Mouse (Mus musculus) adrenal gland, adult 8-10 months (tissue): ENCODE measurements around the gene St6gal2. TPM values are rescaled to one million over a fixed set of nuclear protein-coding genes. Genes with fewer than 3 reads are reported as not detected.

ENCODE experiments used
- DNase-seq: peaks from one replicate; pipeline ENCODE4 v3.0.0; 2022
- total RNA-seq, 4 experiments: library from RNA; stranded (reverse); gene quantifications; 2 replicates each; pipeline ENCODE4 v1.2.4; 2022

Gene St6gal2
- total RNA-seq = under 1 TPM in 1 of 4 experiments, not detected in 3; 0.06 TPM

DNA sequence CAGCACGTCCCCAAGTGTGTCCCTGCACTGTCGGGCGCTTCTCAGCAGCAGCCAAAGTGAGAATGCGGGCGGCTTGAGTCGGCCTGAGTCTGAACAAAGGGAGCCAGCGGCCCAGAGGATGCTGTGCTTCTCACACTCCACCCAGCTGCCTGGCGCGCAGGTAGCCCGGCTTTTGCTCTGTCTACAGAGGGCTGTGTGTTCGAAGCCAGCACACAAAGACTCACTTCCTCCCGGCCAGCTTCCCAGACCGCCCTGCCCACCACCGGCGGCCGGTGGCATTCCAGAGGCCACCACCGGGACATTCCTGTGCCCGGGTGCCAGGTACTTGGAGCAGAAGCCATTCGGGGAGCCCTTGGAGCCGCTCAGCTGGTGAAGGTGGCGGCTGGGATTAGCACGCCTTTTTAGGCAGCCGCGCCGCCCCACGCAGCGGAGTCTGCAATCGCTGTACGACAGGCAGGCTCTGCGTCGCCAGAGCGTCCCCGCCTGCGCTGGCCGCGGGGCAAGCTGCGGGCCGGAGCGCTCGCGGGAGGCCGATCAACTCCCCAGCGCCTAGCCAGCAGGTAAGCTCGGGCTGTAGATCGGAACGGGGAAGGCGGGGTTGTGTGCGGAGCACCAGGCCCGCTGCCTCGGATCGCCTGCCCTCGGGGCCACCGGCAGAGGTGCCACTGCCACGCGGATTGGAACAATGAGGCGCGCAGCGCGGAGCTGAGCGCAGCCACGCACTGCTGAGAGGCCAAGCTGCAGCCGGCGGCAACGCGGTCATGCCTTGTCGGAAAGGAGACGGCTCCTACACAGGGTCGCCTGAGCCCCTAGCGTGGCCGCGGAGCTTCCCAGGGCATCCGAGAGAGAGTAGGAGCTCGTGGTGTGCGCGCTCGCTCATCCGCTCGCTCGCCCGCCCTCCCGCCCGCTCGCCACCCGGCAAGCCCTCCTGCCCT is at the start of gene St6gal2:
St6gal2 (plus strand) TSS at position 133 of the 935 bp plus-strand sequence.
- no peak for DNase-seq

DNA sequence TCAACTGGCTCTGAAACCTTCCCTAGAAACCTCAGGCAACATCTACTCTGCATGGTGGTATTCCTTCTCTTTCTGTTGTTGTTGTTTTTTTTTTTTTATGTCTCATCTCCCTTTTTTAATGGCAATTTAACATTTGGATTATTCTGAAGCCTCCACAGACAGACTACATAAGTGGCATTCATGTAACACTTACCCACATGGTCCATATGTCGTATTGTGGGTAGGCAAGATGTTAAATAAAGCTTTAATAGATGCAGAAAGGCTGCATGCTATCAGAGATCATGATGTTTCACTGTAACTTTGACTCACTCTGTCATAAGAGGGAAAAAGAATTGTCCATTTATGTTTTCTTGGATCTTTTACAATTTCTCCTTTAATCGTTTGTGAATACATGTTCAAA is 39.1 kb upstream of the St6gal2 start:
- DNase-seq = no peak

DNA sequence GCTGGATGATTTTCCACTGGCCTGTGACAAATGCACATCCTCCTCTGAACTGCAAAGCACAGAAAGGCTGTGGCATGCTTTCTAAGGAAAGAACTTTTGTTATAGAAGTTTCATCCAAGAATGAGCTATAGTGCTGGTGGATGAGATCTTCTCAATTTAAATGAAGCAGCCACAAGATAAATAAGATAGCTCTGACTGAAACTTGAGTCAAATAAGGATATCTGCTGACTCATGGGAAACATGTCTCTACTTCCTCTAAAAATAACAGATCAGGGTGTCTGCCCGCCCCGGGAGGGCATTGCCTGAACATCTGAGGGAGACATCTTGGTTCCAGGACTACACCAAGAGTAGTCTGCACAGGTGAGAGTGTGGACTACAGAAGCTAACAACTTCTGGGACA is 28.7 kb upstream of the St6gal2 start:
- DNase-seq = no peak

DNA sequence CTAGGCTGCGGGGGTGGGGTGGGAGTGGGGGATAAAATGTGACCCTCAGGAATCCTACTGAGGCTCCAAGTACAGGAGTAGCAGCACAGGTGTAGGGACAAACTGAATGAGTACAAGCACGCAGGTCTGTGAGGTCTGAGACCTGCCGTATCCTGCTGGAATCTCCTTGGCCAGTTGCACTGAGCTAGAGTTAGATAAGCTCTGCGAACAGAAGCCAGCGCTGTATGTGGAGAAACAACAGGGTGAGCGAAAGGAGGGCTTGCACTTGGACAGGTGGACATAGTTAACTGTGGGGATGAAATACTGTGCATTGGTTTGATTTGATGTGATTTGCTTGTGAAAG is 974 bp downstream of the St6gal2 start:
- no peak for DNase-seq

DNA sequence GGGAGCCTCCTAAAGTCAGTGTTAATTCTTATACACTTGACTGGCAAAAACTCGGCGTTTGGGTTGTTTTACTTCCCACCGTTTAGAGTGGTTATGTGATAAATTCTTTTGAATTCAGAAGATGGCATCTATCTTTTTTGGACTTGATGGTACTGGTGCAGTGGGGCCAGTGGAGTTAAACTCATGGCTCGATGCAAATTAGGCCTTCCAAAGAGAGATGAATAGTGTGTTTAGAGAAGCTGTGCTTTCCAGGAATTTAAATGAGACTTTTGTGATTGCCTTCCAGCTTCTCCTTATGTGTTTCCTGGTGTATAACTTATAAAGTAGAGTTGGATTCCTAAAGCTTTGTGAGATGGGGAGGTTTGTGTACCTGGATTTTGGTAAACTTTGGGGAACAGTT is 1.5 kb downstream of the St6gal2 start:
- no peak for DNase-seq

DNA sequence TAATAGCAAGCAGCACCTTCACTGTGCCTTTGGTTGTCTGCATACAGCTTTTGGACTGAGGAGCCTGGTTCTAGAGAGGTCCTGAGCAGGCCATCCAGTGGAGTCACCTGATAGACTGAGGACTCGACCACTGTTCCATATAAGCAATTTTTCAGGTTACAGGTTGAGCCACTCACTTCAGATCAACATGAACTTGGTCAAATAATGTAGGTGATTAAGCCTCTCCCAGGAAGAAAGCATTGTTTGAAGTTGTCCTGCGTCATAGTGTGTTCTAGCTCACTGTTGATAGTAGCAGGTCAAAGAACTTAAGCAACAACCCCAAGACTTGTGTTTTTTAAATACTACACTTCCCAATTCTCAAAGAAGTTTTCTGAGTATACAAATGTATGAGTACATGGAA is 5.8 kb downstream of the St6gal2 start:
- no peak for DNase-seq

DNA sequence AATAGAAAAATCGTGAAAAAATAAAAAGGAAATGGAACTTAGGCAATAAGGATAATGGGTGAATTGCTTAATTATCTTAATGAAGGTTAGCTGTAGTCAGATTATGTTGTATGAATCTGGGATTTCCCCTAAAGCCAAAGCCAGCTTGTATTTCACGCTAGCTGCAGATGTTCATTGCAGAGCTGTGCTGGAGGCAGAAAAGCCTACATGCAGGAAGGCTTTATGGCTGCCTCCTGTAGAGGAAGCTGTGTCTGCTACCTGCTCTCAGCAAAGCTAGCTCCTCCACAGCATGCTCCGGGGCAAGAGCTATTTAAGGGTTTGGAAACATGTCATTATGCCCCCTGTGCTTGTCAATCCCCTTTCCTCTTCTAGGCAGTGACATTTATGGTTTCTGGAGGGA is 9.3 kb downstream of the St6gal2 start:
- no peak for DNase-seq

DNA sequence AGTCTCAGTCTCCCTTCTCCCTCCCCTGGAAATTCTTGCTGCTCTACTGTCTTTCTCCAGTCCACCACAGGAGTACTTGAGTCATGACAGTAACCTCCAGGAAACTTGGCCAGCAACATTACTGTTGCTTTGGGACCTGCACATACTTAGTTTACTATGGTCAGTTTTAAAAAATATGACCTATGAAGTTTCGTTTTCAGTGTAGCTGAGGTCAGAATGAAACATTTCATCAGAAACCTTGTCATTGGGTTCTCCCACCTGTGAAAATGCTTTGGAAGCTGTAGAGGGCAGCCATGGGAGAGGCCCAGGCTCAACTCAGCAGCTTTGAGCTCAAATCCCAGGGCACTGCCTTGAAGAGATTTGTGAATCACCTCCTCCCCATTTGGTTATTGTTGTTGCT is 15.0 kb downstream of the St6gal2 start:
- DNase-seq = no peak

DNA sequence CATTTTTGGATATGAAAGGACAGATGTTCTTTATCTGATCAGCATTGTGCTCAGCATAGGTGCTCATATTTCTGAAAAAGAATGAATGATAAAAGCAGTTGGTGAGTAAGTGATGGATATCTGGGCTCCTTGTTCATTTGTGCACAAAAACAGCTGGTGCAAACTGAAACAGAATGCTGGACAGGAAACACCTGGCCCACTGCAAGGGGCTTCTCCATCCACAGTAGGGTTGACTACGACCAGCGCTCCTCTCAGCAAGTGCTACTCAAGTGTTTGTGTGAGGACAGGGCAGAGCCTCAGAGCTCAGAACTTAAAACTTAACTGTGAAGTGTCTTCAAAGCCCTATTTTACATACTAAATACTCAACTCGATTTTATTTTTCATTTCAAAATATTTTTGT is 22.4 kb downstream of the St6gal2 start:
- no peak for DNase-seq

DNA sequence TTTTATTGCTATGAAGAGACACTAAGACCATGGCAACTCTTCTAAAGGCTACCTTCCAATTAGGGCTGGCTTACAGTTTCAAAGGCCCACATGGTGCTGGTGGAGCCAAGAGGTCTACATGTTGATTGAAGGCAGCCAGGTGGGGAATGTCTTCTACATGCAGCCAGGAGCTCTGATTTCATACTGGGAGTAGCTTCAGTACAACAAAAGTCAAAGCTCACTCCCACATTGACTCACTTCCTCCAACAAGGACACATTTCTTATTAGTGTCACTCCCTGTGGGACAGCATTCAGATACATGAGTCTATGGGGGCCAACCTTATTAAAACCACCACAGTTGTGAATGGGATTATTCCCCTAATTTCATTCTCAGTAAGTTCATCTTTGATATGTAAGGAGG is 23.8 kb downstream of the St6gal2 start:
- DNase-seq = no peak

DNA sequence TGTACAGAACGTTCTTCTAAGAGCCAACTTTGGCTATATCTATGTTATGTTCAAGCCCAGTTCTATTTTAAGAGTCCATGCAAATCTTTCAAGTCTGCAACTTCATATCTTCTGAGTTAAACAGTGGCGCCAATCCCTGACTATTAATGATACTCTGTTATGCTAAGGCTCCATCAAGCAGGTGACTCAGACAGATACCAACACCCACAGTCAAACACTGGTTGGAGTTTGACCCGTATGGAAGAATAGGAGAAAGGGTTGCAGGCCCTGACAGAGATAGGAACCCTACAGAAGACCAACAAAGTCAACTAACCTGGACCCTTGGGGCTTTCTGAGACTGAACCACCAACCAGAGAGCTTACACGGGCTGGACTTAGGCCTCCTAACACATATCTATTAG is 30.8 kb downstream of the St6gal2 start:
- no peak for DNase-seq

DNA sequence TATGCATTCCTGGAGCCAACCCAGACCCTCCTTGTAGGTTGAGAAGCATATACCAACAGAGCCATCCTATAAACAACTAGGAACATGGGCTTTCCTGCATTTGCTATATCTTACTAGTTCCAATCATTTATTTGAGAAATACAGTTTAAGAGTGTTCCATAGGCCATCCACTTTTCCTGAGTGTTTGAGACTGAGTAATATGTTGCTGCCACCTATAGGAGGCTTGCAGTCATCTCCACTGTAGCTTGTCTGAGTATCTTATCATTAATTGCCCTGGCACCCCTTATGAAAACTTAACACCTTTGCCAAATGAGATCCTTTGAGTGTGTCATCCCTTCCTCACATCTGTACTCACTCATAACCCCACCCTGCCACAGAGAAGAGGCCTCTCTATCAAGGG is 32.2 kb downstream of the St6gal2 start:
- no peak for DNase-seq

DNA sequence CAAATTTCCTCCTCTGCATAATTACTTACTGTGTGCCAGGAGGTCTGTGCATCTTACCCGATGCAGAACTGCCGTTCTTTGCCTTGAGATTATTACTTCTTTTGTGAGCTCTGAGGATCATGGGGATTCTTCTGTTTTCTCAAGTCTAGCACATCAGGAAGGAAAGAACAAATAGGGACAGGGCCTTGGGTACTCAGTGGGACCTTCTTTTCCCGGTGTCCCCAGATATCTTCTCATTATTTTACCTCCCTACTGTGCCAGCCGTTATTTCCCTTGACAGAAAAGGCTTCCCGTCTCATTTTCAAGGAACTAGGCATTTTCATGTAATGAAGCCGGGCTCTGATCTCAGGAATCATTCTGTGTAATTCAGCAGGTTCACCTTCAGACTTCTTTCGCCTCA is 34.2 kb downstream of the St6gal2 start:
- no peak for DNase-seq

DNA sequence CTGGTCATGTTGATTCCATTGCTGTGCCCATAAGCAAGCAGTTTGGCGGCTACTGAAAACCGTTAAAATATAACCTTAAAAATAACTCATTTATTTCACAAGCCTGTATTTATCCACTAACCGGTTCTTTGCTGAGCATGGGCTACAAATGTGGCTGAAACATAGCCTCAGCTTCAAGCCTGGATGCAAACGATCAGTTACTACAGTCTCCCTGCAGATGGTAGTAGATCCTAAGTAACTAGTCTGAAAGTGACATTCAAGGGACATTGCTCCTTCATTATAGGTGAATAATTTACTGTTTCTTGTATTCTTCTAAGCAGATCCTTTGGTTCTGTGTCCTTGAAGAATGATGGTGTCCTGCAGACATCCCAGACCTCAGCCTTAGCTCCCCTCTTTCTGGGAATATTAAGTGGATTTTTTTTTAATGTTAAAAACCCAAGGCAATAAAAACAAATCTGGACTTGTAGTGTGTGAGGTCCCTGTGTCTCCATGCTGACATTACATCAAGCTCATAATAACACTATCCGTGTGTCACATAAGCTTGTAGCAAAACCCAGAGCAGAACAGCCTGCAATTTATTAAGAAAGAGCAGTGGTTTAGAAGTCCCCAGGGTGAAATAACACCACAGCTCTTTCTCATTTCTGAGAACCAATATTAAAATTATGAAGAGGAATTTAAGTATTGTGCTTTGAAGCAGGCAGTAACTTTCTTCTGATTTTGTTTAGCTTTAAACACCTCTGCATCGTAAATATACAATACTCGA is 39.1 kb downstream of the St6gal2 start:
- DNase-seq = no peak

DNA sequence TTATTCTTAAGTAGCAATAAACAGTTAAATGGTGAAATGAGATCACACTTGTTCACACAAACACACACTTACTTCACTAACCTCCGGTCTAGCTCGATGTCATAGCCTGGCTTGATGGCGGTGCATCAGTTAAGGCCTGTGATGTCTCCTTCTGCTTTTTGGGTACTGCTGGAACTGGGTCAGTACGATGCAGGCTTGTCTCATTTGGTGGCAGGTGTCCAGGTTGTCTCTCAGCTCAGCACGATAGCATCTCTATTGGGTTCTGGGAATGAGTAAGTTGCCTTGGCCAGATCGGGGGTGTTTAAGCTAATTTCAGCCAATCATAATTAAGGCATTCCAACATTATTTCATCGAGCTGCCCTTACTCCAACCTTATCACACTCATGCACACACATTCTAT is 86.7 kb downstream of the St6gal2 start:
- no peak for DNase-seq

DNA sequence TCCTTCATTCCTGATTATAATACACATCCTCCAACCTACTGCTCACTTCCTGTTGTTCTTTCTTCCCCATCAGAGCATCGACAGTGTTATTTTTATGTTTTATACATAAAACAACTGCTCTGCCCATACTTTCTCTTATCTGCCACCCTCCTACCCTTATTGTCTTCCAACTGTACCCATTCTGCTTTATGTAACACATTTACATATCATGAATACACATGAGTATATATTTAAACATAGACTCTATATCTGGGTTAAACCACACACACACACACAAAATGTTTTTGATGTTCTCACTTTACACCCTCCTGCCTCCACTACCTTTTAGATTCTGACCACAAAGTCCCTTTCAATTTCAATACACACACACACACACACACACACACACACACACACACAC is 103.3 kb downstream of the St6gal2 start:
- no peak for DNase-seq

DNA sequence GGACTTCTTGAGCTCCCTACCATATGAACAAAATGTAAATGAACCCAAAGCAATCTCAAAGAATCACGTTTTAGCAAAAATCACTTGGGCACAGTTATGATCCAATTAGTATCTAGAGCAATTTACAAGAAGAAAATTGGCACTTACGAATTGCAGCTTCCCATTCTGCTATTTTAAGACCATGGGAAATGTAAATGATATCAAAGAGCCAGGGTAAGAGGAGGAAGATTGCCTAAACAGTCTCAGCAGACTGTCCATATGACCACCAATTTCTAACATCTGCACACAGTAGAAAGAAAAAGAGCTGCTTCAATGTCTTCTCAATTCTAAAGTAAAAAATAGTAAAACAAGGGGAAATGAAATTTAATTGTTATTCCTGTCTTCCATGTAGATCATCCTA is 116.6 kb downstream of the St6gal2 start:
- DNase-seq = no peak

Other genes starting within 250 kb of the St6gal2 start
- gene Vmn2r118, start 179.8 kb downstream of the St6gal2 start, total RNA-seq = under 1 TPM in 1 of 4 experiments, not detected in 3; 0.03 TPM